Mouse (Mus musculus): ENCODE results near the gene Tmem184b. TPM values are rescaled to one million over a fixed set of nuclear protein-coding genes. Genes with fewer than 3 reads are reported as not detected.

Gene Tmem184b
- total and polyA plus RNA-seq, 3 experiments, result 7.1 to 42.7 (median 21.1) TPM

DNA sequence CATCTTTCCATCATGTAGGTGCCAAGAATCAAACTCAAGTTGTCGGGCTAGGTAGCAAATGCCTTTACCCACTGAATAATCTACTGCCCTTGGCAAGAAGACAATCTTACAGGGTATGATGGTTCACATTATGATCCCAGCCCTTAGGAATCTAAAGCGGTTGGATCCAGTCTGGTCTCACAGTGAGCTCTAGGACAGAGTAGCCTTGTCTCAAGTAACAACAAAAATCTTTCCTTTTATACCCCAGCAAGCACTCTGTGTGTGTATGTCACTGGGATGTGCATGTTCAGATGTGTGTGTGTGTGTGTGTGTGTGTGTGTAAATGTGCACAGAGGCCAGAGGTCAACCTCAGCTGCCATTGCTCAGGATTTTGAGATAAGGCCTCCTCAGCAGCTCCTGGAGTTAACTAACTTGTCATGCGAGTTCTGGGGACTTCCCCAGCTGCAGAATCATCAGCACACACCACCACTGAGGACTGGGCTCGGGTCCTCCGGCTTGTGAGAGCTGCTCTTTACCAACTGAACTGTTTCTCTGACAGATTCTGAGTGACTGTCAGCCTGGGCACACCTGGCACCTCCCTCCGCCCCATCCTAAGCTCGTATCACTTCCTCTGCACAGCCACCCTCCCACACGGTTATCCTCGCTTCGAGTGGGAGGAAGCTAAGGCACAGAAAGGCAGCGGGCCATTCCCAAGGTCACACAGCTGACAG, 80.9 kb downstream of the Tmem184b start:
- dilution Hi-C loops (cut with MboI; ENCODE audit: extremely low pct_ligation_motif_present, extremely low pct_unique_long_range_greater_than_20kb, low sequenced_read_pairs), result no loop called here
- peak; percentile 86 for DNase-seq (ENCODE audit: extremely low read depth)
- H3K9me3 ChIP-seq (replicated peaks; ENCODE audit: low read length), result no peaks in the 10 kb centered on the region
- H3K27me3 ChIP-seq (replicated peaks), result no peaks in the 10 kb centered on the region
- in situ Hi-C loops (cut with MboI; ENCODE audit: low pct_ligation_motif_present, low pct_unique_long_range_greater_than_20kb, low sequenced_read_pairs), result loop anchor here (5.0 kb wide), 1 partner anchor 35 kb away; the partner anchor contains the start of gene Baiap2l2
- peaks cover 27% of the 10 kb centered on the region for H3K79me2 ChIP-seq (replicated peaks; ENCODE audit: control insufficient read depth, extremely low read depth, insufficient read depth, poor library complexity, severe bottlenecking)
- peak overlapping the region; percentile 77 for H3K4me2 ChIP-seq (ENCODE audit: insufficient read depth, low read depth, poor library complexity, severe bottlenecking)
- peaks cover 20 to 31% of the 10 kb centered on the region in 2 experiments for H3K36me3 ChIP-seq (replicated peaks in 1 of 2; ENCODE audit: control insufficient read depth in 1 of 2, insufficient read depth in 1 of 2, low read length in 1 of 2)
- H3K4me3 ChIP-seq (replicated peaks in 1 of 3; ENCODE audit: low read depth in 2 of 3, low read length in 2 of 3, poor library complexity in 1 of 3), result peak overlapping the region; percentile 39 to 50 (median 40)
- peaks cover 25 to 69% of the 10 kb centered on the region in 2 experiments for H3K4me1 ChIP-seq (ENCODE audit: control insufficient read depth in 1 of 2, insufficient read depth in 2 of 2)
- H3K9ac ChIP-seq (ENCODE audit: insufficient read depth, low read depth), result peak overlapping the region; percentile 18
- peak overlapping the region; percentile 97 for H3K27ac ChIP-seq (ENCODE audit: insufficient read depth, low read depth)
- TF ChIP-seq SMC3 (IDR thresholded peaks at IDR 0.05; ENCODE audit: low read depth, low read length), result peak; percentile 21
- TF ChIP-seq CHD2 (IDR thresholded peaks at IDR 0.05; ENCODE audit: low read length), result no peak; the same call in 1 of the 2 replicates
- no peak for TF ChIP-seq USF2 (conservative IDR thresholded peaks at IDR 0.05; ENCODE audit: low read depth, low read length)
- TF ChIP-seq JUN (IDR thresholded peaks at IDR 0.05; ENCODE audit: insufficient read depth, low read depth, low read length), result no peak
- TF ChIP-seq RCOR1 (conservative IDR thresholded peaks at IDR 0.05; ENCODE audit: low read depth, low read length), result no peak; the same call in 1 of the 2 replicates
- peak; percentile 6 for TF ChIP-seq RAD21 (IDR thresholded peaks at IDR 0.05; ENCODE audit: low read depth, low read length)
- TF ChIP-seq USF1 (IDR thresholded peaks at IDR 0.05; ENCODE audit: low read depth, low read length), result no peak
- peak; percentile 84 for TF ChIP-seq TCF12 (IDR thresholded peaks at IDR 0.05; ENCODE audit: low read depth, low read length)
- no peak for TF ChIP-seq PAX5 (IDR thresholded peaks at IDR 0.05; ENCODE audit: low read length)
- no peak for TF ChIP-seq ZKSCAN1 (IDR thresholded peaks at IDR 0.05; ENCODE audit: borderline replicate concordance, low read depth, low read length)
- no peak for TF ChIP-seq KAT2A (IDR thresholded peaks at IDR 0.05; ENCODE audit: insufficient replicate concordance, low read length)
- peak; percentile 85; the same call in 1 of the 2 replicates for TF ChIP-seq MYC (IDR thresholded peaks at IDR 0.05; ENCODE audit: low read depth, low read length)
- TF ChIP-seq TBP (conservative IDR thresholded peaks at IDR 0.05; ENCODE audit: low read depth, low read length), result peak; percentile 76
- TF ChIP-seq HCFC1 (IDR thresholded peaks at IDR 0.05; ENCODE audit: low read depth, low read length), result peak; percentile 35; the same call in 1 of the 2 replicates
- TF ChIP-seq ZNF384 (IDR thresholded peaks at IDR 0.05; ENCODE audit: low read depth, low read length), result no peak
- no peak for TF ChIP-seq CTCF (conservative IDR thresholded peaks at IDR 0.05 in 1 of 2, IDR thresholded peaks at IDR 0.05 in 1 of 2; ENCODE audit: low read depth in 2 of 2, low read length in 2 of 2)
- TF ChIP-seq MAFK (IDR thresholded peaks at IDR 0.05; ENCODE audit: insufficient replicate concordance, low read length), result 0 out of 2 replicates have a peak, but pooled peaks have one; percentile 34
- TF ChIP-seq ZC3H11A (IDR thresholded peaks at IDR 0.05; ENCODE audit: low read depth, low read length), result no peak
- TF ChIP-seq IRF4 (IDR thresholded peaks at IDR 0.05; ENCODE audit: low read depth, low read length), result peak; percentile 65
- peak; percentile 26; the same call in 1 of the 2 replicates for TF ChIP-seq MXI1 (IDR thresholded peaks at IDR 0.05; ENCODE audit: low read depth, low read length)
- 0 out of 2 replicates have a peak, but pooled peaks have one; percentile 27 for TF ChIP-seq CHD1 (IDR thresholded peaks at IDR 0.05; ENCODE audit: low read depth, low read length)
- TF ChIP-seq MAZ (IDR thresholded peaks at IDR 0.05; ENCODE audit: low read depth, low read length), result no peak
- peak; percentile 26; the same call in 1 of the 2 replicates for TF ChIP-seq NELFE (IDR thresholded peaks at IDR 0.05; ENCODE audit: low read depth, low read length)
- TF ChIP-seq MEF2A (IDR thresholded peaks at IDR 0.05; ENCODE audit: borderline replicate concordance, low read depth, low read length), result peak; percentile 60; the same call in 1 of the 2 replicates
- no peak for TF ChIP-seq E2F4 (IDR thresholded peaks at IDR 0.05; ENCODE audit: insufficient replicate concordance, low read depth, low read length)
- peak; percentile 43; the same call in 1 of the 2 replicates for TF ChIP-seq ELF1 (IDR thresholded peaks at IDR 0.05; ENCODE audit: low read depth, low read length)
- TF ChIP-seq MAX (IDR thresholded peaks at IDR 0.05; ENCODE audit: low read length), result peak; percentile 78
- peak; percentile 61; the same call in 1 of the 2 replicates for TF ChIP-seq ZMIZ1 (IDR thresholded peaks at IDR 0.05; ENCODE audit: low read depth, low read length)
- peak; percentile 61 for TF ChIP-seq EP300 (IDR thresholded peaks at IDR 0.05; ENCODE audit: low read length)
- peak; percentile 79 for TF ChIP-seq POLR2A (IDR thresholded peaks at IDR 0.05; ENCODE audit: low read depth, low read length)
- TF ChIP-seq NRF1 (IDR thresholded peaks at IDR 0.05; ENCODE audit: low read depth, low read length), result 0 out of 2 replicates have a peak, but pooled peaks have one; percentile 13
- peak; percentile 75 for TF ChIP-seq BHLHE40 (IDR thresholded peaks at IDR 0.05; ENCODE audit: low read depth, low read length)
- TF ChIP-seq GABPA (IDR thresholded peaks at IDR 0.05; ENCODE audit: insufficient replicate concordance, low read depth, low read length), result no peak
- 0 out of 2 replicates have a peak, but pooled peaks have one; percentile 31 for TF ChIP-seq JUND (conservative IDR thresholded peaks at IDR 0.05; ENCODE audit: low read depth, low read length)
- peak; percentile 65 for TF ChIP-seq ETS1 (conservative IDR thresholded peaks at IDR 0.05; ENCODE audit: low read depth, low read length)
- TF ChIP-seq SIN3A (IDR thresholded peaks at IDR 0.05; ENCODE audit: low read length), result peak; percentile 53; the same call in 1 of the 2 replicates
- TF ChIP-seq POLR2AphosphoS2 (IDR thresholded peaks at IDR 0.05; ENCODE audit: low read depth, low read length), result no peak
- no peak for TF ChIP-seq UBTF (IDR thresholded peaks at IDR 0.05; ENCODE audit: low read depth, low read length)
